8 mouse cellular contexts compared by ENCODE assay signal in genomic region chr1:136524917-136525316, GRCm38 (mm10). TPM values are rescaled to one million over a fixed set of nuclear protein-coding genes. Genes with fewer than 3 reads are reported as not detected.
DNase-seq lines count a peak whose midpoint lies in the region; ATAC-seq and TF ChIP-seq lines count a peak whose summit lies in the region.

No protein-coding gene starts in this region.

- no peaks in the 10 kb centered on the region for H3K9me3 ChIP-seq in kidney, embryonic 14.5 days (ENCODE audit: control insufficient read depth, low read length)
- H3K9me3 ChIP-seq in limb, embryonic 10.5 days (replicated peaks), result no peaks in the 10 kb centered on the region

- TF ChIP-seq POLR2A in kidney, adult 2 months (IDR thresholded peaks at IDR 0.05; ENCODE audit: low read depth, low read length), result no peak

- no peak for ATAC-seq in kidney, embryonic 14.5 days (ENCODE audit: low FRiP score, low TSS enrichment)

- H3K36me3 ChIP-seq in kidney, adult 2 months (ENCODE audit: control insufficient read depth, insufficient read depth, low read length), result no peaks in the 10 kb centered on the region
- H3K36me3 ChIP-seq in kidney, embryonic 14.5 days (ENCODE audit: control insufficient read depth, insufficient read depth, low read length), result peaks cover 39% of the 10 kb centered on the region
- peaks cover 75% of the 10 kb centered on the region for H3K36me3 ChIP-seq in limb, embryonic 10.5 days

- peak; percentile 43 for DNase-seq in kidney, adult 2 months
- peak; percentile 58 for DNase-seq in adrenal gland, adult 2 months
- DNase-seq in embryo, embryonic 11 days, result peak; percentile 80
- DNase-seq in heart, postnatal 4 days, result peak; percentile 78
- DNase-seq in limb, embryonic 10.5 days (ENCODE audit: low spot score), result peak; percentile 81
- peak; percentile 75 for DNase-seq in naive thymus-derived CD4-positive, alpha-beta T cell, adult 2 months (ENCODE audit: low read depth)
- peak; percentile 85 for DNase-seq in testis, postnatal 10 days (ENCODE audit: low spot score)

- no peak overlapping the region for H3K27ac ChIP-seq in kidney, adult 2 months (ENCODE audit: insufficient read depth, low read depth, low read length)
- H3K27ac ChIP-seq in kidney, embryonic 14.5 days (ENCODE audit: low read depth, low read length), result no peak overlapping the region
- no peak overlapping the region for H3K27ac ChIP-seq in limb, embryonic 10.5 days

- no peak overlapping the region for H3K9ac ChIP-seq in kidney, embryonic 14.5 days (ENCODE audit: low read depth, low read length)

- no peak overlapping the region for H3K4me3 ChIP-seq in kidney, adult 2 months (ENCODE audit: insufficient read depth, low read depth, low read length)
- no peak overlapping the region for H3K4me3 ChIP-seq in kidney, embryonic 14.5 days (ENCODE audit: low read length)
- H3K4me3 ChIP-seq in limb, embryonic 10.5 days, result no peak overlapping the region

- H3K4me2 ChIP-seq in kidney, embryonic 14.5 days (replicated peaks; ENCODE audit: low read depth, low read length), result no peak overlapping the region

- 17% methylated on average over 2 of the region's 2 CpGs for WGBS in kidney, adult 2 months
- WGBS in kidney, embryonic 14.5 days, result 53% methylated on average over 2 of the region's 2 CpGs
- WGBS in limb, embryonic 10.5 days, result 41% methylated on average over 2 of the region's 2 CpGs

- H3K4me1 ChIP-seq in kidney, adult 2 months (ENCODE audit: control insufficient read depth, insufficient read depth, low read length), result no peaks in the 10 kb centered on the region
- H3K4me1 ChIP-seq in kidney, embryonic 14.5 days (ENCODE audit: control insufficient read depth, insufficient read depth, low read length), result no peaks in the 10 kb centered on the region
- no peaks in the 10 kb centered on the region for H3K4me1 ChIP-seq in limb, embryonic 10.5 days

- no peaks in the 10 kb centered on the region for H3K27me3 ChIP-seq in kidney, adult 2 months (replicated peaks; ENCODE audit: control insufficient read depth, insufficient read depth, low read length)
- no peaks in the 10 kb centered on the region for H3K27me3 ChIP-seq in kidney, embryonic 14.5 days (ENCODE audit: control insufficient read depth, insufficient read depth, low read length)
- H3K27me3 ChIP-seq in limb, embryonic 10.5 days (ENCODE audit: low read depth, poor library complexity, severe bottlenecking), result no peaks in the 10 kb centered on the region

- TF ChIP-seq CTCF in kidney, adult 2 months (conservative IDR thresholded peaks at IDR 0.05; ENCODE audit: insufficient read depth, insufficient read length, low read depth, low read length), result peak; percentile 88

RNA-seq across cellular contexts. Expression of gene Kif14, which starts 58.8 kb away (rescaled TPM):
- 0.04 and 0.05 TPM in 2 replicates for polyA plus RNA-seq in kidney, adult 2 months (2012; rRNA removed)
- polyA plus RNA-seq in kidney, embryonic 14.5 days (2014; fragmentation: Nextera tagmentation; extraction: Ambion mirVana), result 4.6 and 11.6 TPM in 2 replicates
- total RNA-seq in adrenal gland, adult 2 months (2021), result under 1 TPM; 0.28 to 0.52 TPM
- 0.03 and 0.06 TPM in 2 replicates for polyA plus RNA-seq in adrenal gland, adult 2 months (2012; rRNA removed)
- total RNA-seq in heart, postnatal 4 days (2021), result 1 to 10 TPM; 7.3 to 7.8 TPM
- 7.7 and 9.8 TPM in 2 replicates for polyA plus RNA-seq in limb, embryonic 10.5 days (2016; fragmentation: Nextera tagmentation; extraction: Ambion mirVana)
